Mouse (Mus musculus) hindbrain, embryonic 11.5 days (tissue): ENCODE data around the gene D430019H16Rik. TPM values are rescaled to one million over a fixed set of nuclear protein-coding genes. Genes with fewer than 3 reads are reported as not detected.

Source experiments
- ATAC-seq: fragments of 200-750 bp; cut with Nextera tagmentation; 2 replicates; pipeline ENCODE4 v1.8.0; 2017; ENCODE audit warnings: mild to moderate bottlenecking, moderate TSS enrichment, moderate library complexity; ENCODE audit not compliant: low FRiP score
- DNase-seq: peaks from one replicate; pipeline ENCODE4 v3.0.0-alpha.2; 2015; ENCODE audit warnings: low spot score
- H3K27ac ChIP-seq: fragments of 300-500 bp; sonication (generic); 2 replicates; pipeline ENCODE4 v1.5.1; 2014; ENCODE audit warnings: mild to moderate bottlenecking, low read depth, low read length
- H3K27me3 ChIP-seq: fragments of 300-500 bp; sonication (generic); 2 replicates; pipeline ENCODE4 v1.6.1; 2014; ENCODE audit warnings: mild to moderate bottlenecking, low read length, moderate library complexity, mixed read lengths; ENCODE audit not compliant: control insufficient read depth, insufficient read depth
- H3K36me3 ChIP-seq: fragments of 300-500 bp; sonication (generic); 2 replicates; pipeline ENCODE4 v1.6.1; 2014; ENCODE audit warnings: mild to moderate bottlenecking, low read length, moderate library complexity, mixed read lengths; ENCODE audit not compliant: control insufficient read depth, insufficient read depth
- H3K4me1 ChIP-seq: fragments of 300-500 bp; sonication (generic); replicated peaks from 2 replicates; pipeline ENCODE4 v1.6.1; 2014; ENCODE audit warnings: low read length, mixed read lengths; ENCODE audit not compliant: control insufficient read depth, insufficient read depth
- H3K4me2 ChIP-seq: fragments of 300-500 bp; sonication (generic); replicated peaks from 2 replicates; pipeline ENCODE4 v1.6.1; 2014; ENCODE audit warnings: mild to moderate bottlenecking, low read depth, low read length
- H3K4me3 ChIP-seq: fragments of 300-500 bp; sonication (generic); 2 replicates; pipeline ENCODE4 v1.5.1; 2014; ENCODE audit warnings: low read depth, low read length
- H3K9ac ChIP-seq: fragments of 300-500 bp; sonication (generic); 2 replicates; pipeline ENCODE4 v1.6.1; 2014; ENCODE audit warnings: low read depth, low read length
- H3K9me3 ChIP-seq: fragments of 300-500 bp; sonication (generic); 2 replicates; pipeline ENCODE4 v1.6.1; 2016; ENCODE audit warnings: low read length; ENCODE audit not compliant: control insufficient read depth
- WGBS: fragments of 180-500 bp; shearing (Covaris S2); extraction: QIAGEN DNeasy Blood & Tissue Kit; methylation state at CpG from one replicate; pipeline ENCODE4 v1.1.7; 2014; 5-methylcytosine and 5-hydroxymethylcytosine counted together
- polyA plus RNA-seq: library from polyadenylated mRNA; unstranded; fragments of >200 nt; fragmentation: Nextera tagmentation; extraction: Ambion mirVana; gene quantifications from 2 replicates; pipeline ENCODE4 v1.2.1, GENCODE M21; 2014

D430019H16Rik gene
- polyA plus RNA-seq, 1 experiment from 2014 or later, result 13.4 TPM

- no peak overlapping the region for H3K9ac ChIP-seq
- H3K4me3 ChIP-seq, result no peak overlapping the region
- ATAC-seq (no peak), DNase-seq (no peak)
- no peaks in the 10 kb centered on the region for H3K4me1 ChIP-seq
- WGBS, result 78% methylated on average over 6 of the region's 6 CpGs
- no peaks in the 10 kb centered on the region for H3K9me3 ChIP-seq
- H3K36me3 ChIP-seq, result no peaks in the 10 kb centered on the region
- H3K27me3 ChIP-seq, result no peaks in the 10 kb centered on the region
- H3K27ac ChIP-seq, result no peak overlapping the region
- no peak overlapping the region for H3K4me2 ChIP-seq
These were observed 13.7 kb upstream of the D430019H16Rik start for GRCm38 (mm10) chr12:105439976-105440375.

- H3K36me3 ChIP-seq, result no peaks in the 10 kb centered on the region
- DNase-seq, result no peak
- H3K4me3 ChIP-seq, result no peak overlapping the region
- H3K9ac ChIP-seq, result no peak overlapping the region
- H3K27ac ChIP-seq, result no peak overlapping the region
- H3K27me3 ChIP-seq, result no peaks in the 10 kb centered on the region
- no peak for ATAC-seq
- no peaks in the 10 kb centered on the region for H3K4me1 ChIP-seq
- H3K9me3 ChIP-seq, result no peaks in the 10 kb centered on the region
- H3K4me2 ChIP-seq, result no peak overlapping the region
- WGBS, result 84% methylated on average over 5 of the region's 5 CpGs
These were observed 10.1 kb upstream of the D430019H16Rik start for GRCm38 (mm10) chr12:105443569-105443968.

GRCm38 (mm10) chr12:105445767-105446166 lies 7.9 kb upstream of the D430019H16Rik start:
- H3K36me3 ChIP-seq, result no peaks in the 10 kb centered on the region
- ATAC-seq (no peak), DNase-seq (no peak)
- no peak overlapping the region for H3K4me3 ChIP-seq
- 80% methylated on average over 6 of the region's 6 CpGs for WGBS
- no peak overlapping the region for H3K4me2 ChIP-seq
- H3K4me1 ChIP-seq, result no peaks in the 10 kb centered on the region
- H3K9me3 ChIP-seq, result no peaks in the 10 kb centered on the region
- no peak overlapping the region for H3K9ac ChIP-seq
- H3K27me3 ChIP-seq, result no peaks in the 10 kb centered on the region
- H3K27ac ChIP-seq, result no peak overlapping the region

- H3K9me3 ChIP-seq, result no peaks in the 10 kb centered on the region
- no peaks in the 10 kb centered on the region for H3K36me3 ChIP-seq
- ATAC-seq, result no peak
- no peak overlapping the region for H3K4me3 ChIP-seq
- WGBS, result 76% methylated on average over 4 of the region's 4 CpGs
- no peak overlapping the region for H3K27ac ChIP-seq
- H3K9ac ChIP-seq, result no peak overlapping the region
- 0 out of 2 replicates have a peak, but pooled peaks cover 2% of the 10 kb centered on the region for H3K4me1 ChIP-seq
- no peaks in the 10 kb centered on the region for H3K27me3 ChIP-seq
- no peak for DNase-seq
- no peak overlapping the region for H3K4me2 ChIP-seq
These were observed 4.4 kb upstream of the D430019H16Rik start for GRCm38 (mm10) chr12:105449239-105449638.

GRCm38 (mm10) chr12:105454258-105455062 lies 804 bp downstream of the D430019H16Rik start:
- no peaks in the 10 kb centered on the region for H3K27me3 ChIP-seq
- H3K9ac ChIP-seq, result peak overlapping the region; percentile 88
- ATAC-seq (peak; percentile 76), DNase-seq (peak; percentile 64)
- peak overlapping the region; percentile 79 for H3K4me3 ChIP-seq
- 7% methylated on average over 21 of the region's 21 CpGs for WGBS
- H3K9me3 ChIP-seq, result no peaks in the 10 kb centered on the region
- 0 out of 2 replicates have a peak, but pooled peaks cover 2% of the 10 kb centered on the region for H3K4me1 ChIP-seq
- H3K36me3 ChIP-seq, result no peaks in the 10 kb centered on the region
- peak overlapping the region; percentile 77 for H3K4me2 ChIP-seq
- peak overlapping the region; percentile 62 for H3K27ac ChIP-seq

- Histone ChIP-seq H3K4me2 (peak overlapping the region; percentile 77), H3K4me1 (0 out of 2 replicates have a peak, but pooled peaks cover 2% of the 10 kb centered on the region), H3K9me3 (no peaks in the 10 kb centered on the region), H3K9ac (peak overlapping the region; percentile 88), H3K4me3 (peak overlapping the region; percentile 79), H3K27me3 (no peaks in the 10 kb centered on the region), H3K27ac (peak overlapping the region; percentile 62; the same call in 1 of the 2 replicates), H3K36me3 (no peaks in the 10 kb centered on the region)
- peak; percentile 60 for DNase-seq
- WGBS, result 6% methylated on average over 4 of the region's 4 CpGs
- peak; percentile 56; the same call in 1 of the 2 replicates for ATAC-seq
These were observed 1.5 kb downstream of the D430019H16Rik start for GRCm38 (mm10) chr12:105455063-105455559.

- ATAC-seq, result no peak
- Histone ChIP-seq H3K4me2 (no peak overlapping the region), H3K27me3 (no peaks in the 10 kb centered on the region), H3K4me3 (no peak overlapping the region), H3K4me1 (no peaks in the 10 kb centered on the region), H3K27ac (no peak overlapping the region), H3K36me3 (no peaks in the 10 kb centered on the region), H3K9me3 (no peaks in the 10 kb centered on the region), H3K9ac (no peak overlapping the region)
- WGBS, result 95% methylated on average over 6 of the region's 6 CpGs
- DNase-seq, result no peak
These were observed 5.1 kb downstream of the D430019H16Rik start for GRCm38 (mm10) chr12:105458791-105459190.

GRCm38 (mm10) chr12:105461066-105461465 lies 7.4 kb downstream of the D430019H16Rik start:
- H3K4me2 ChIP-seq, result no peak overlapping the region
- H3K4me3 ChIP-seq, result no peak overlapping the region
- no peak for ATAC-seq
- 89% methylated on average over 6 of the region's 6 CpGs for WGBS
- DNase-seq, result no peak
- no peak overlapping the region for H3K27ac ChIP-seq
- H3K9me3 ChIP-seq, result no peaks in the 10 kb centered on the region
- H3K27me3 ChIP-seq, result no peaks in the 10 kb centered on the region
- H3K4me1 ChIP-seq, result no peaks in the 10 kb centered on the region
- H3K9ac ChIP-seq, result no peak overlapping the region
- H3K36me3 ChIP-seq, result no peaks in the 10 kb centered on the region

- Histone ChIP-seq H3K27ac (no peak overlapping the region), H3K36me3 (no peaks in the 10 kb centered on the region), H3K27me3 (no peaks in the 10 kb centered on the region), H3K9me3 (no peaks in the 10 kb centered on the region), H3K4me1 (0 out of 2 replicates have a peak, but pooled peaks cover 5% of the 10 kb centered on the region), H3K4me2 (no peak overlapping the region), H3K4me3 (no peak overlapping the region), H3K9ac (no peak overlapping the region)
- ATAC-seq, result no peak
- DNase-seq, result no peak
- 86% methylated on average over 8 of the region's 8 CpGs for WGBS
These were observed 15.4 kb downstream of the D430019H16Rik start for GRCm38 (mm10) chr12:105469026-105469425.
